Mouse (Mus musculus) midbrain, embryonic 16.5 days (tissue): ENCODE measurements around the gene Rhoa. TPM values are rescaled to one million over a fixed set of nuclear protein-coding genes. Genes with fewer than 3 reads are reported as not detected.

Source experiments
- ATAC-seq: fragments of 200-750 bp; cut with Nextera tagmentation; 2 replicates; pipeline ENCODE4 v1.8.0; 2017; ENCODE audit warnings: moderate TSS enrichment
- H3K27ac ChIP-seq: fragments of 300-500 bp; sonication (generic); 2 replicates; pipeline ENCODE4 v1.5.1; 2014; ENCODE audit warnings: mild to moderate bottlenecking, low read length, mixed read lengths
- H3K27me3 ChIP-seq: fragments of 300-500 bp; sonication (generic); 2 replicates; pipeline ENCODE4 v1.6.1; 2014; ENCODE audit warnings: low read depth, low read length, mixed read lengths; ENCODE audit not compliant: control insufficient read depth, insufficient read depth
- H3K36me3 ChIP-seq: fragments of 300-500 bp; sonication (generic); 2 replicates; pipeline ENCODE4 v1.6.1; 2014; ENCODE audit warnings: mild to moderate bottlenecking, low read length, moderate library complexity, mixed read lengths; ENCODE audit not compliant: control insufficient read depth, insufficient read depth
- H3K4me1 ChIP-seq: fragments of 300-500 bp; sonication (generic); 2 replicates; pipeline ENCODE4 v1.6.1; 2014; ENCODE audit warnings: mild to moderate bottlenecking, low read length, mixed read lengths; ENCODE audit not compliant: control insufficient read depth, insufficient read depth
- H3K4me2 ChIP-seq: fragments of 300-500 bp; sonication (generic); 2 replicates; pipeline ENCODE4 v1.6.1; 2014; ENCODE audit warnings: mild to moderate bottlenecking, low read length, mixed read lengths
- H3K4me3 ChIP-seq: fragments of 300-500 bp; sonication (generic); 2 replicates; pipeline ENCODE4 v1.5.1; 2014; ENCODE audit warnings: low read depth, mild to moderate bottlenecking, low read length, moderate library complexity, mixed read lengths
- H3K9ac ChIP-seq: fragments of 300-500 bp; sonication (generic); 2 replicates; pipeline ENCODE4 v1.6.1; 2014; ENCODE audit warnings: low read depth, low read length, mixed read lengths
- H3K9me3 ChIP-seq: fragments of 300-500 bp; sonication (generic); replicated peaks from 2 replicates; pipeline ENCODE4 v1.6.1; 2014; ENCODE audit warnings: mild to moderate bottlenecking, low read length, mixed read lengths; ENCODE audit not compliant: control insufficient read depth, poor library complexity, severe bottlenecking
- WGBS: fragments of 180-500 bp; shearing (Covaris S2); extraction: QIAGEN DNeasy Blood & Tissue Kit; methylation state at CpG from one replicate; pipeline ENCODE4 v1.1.7; 2014; 5-methylcytosine and 5-hydroxymethylcytosine counted together
- polyA plus RNA-seq: library from polyadenylated mRNA; unstranded; fragments of >200 nt; fragmentation: Nextera tagmentation; extraction: Ambion mirVana; gene quantifications from 2 replicates; pipeline ENCODE4 v1.2.1, GENCODE M21; 2015

Rhoa gene
- polyA plus RNA-seq, 1 experiment from 2014 or later, result 273 TPM

DNA sequence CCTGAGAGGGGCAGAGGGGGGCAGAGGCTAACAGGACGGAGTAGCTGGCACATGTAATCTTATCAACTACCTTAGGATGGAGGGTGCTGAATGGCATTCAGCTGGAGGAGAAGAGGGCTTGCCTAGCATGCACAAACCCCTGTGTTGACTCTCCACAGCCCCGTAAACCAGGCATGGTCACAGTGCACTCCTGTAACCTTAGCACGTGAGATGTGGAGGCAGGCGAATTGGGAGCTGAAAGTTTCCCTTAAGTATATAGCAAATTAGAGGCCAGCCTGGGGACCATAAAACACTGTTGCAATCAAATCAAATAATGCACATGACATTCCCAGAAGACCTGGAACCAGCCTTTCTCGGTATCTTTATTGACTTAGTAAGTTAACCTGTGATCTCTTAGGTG is 72.8 kb downstream of the Rhoa start:
- Histone ChIP-seq H3K27ac (no peak overlapping the region), H3K4me1 (no peaks in the 10 kb centered on the region), H3K4me3 (no peak overlapping the region), H3K27me3 (no peaks in the 10 kb centered on the region), H3K36me3 (peaks cover 49% of the 10 kb centered on the region), H3K9me3 (no peaks in the 10 kb centered on the region), H3K9ac (no peak overlapping the region), H3K4me2 (no peak overlapping the region)
- no peak for ATAC-seq
- WGBS, result 94% methylated on average over 5 of the region's 5 CpGs

DNA sequence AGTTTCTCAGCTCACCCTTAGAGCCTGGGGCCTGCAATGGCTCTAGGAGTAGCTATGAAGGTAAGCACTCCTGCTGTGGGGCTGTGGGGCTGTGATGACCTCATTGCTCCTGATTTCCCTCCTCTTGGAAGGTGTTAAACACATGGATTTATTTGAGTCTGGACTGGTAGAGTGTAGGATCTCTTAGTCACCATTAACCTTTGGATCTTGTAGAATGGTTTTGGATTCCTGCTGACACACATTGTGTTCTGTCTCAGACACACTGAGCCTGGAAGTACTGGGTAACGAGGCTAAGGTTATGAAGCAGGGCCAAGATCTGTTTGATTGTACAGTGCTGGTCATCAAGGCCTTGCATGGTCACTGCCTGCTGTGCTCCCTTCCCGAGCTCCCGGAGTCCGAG is 73.4 kb downstream of the Rhoa start:
- Histone ChIP-seq H3K4me2 (no peak overlapping the region), H3K4me3 (no peak overlapping the region), H3K4me1 (no peaks in the 10 kb centered on the region), H3K9ac (no peak overlapping the region), H3K36me3 (peaks cover 50% of the 10 kb centered on the region), H3K27me3 (no peaks in the 10 kb centered on the region), H3K27ac (no peak overlapping the region), H3K9me3 (no peaks in the 10 kb centered on the region)
- 89% methylated on average over 4 of the region's 4 CpGs for WGBS
- no peak for ATAC-seq

GRCm38 (mm10) chr9:108381382-108381781 is 75.5 kb downstream of the Rhoa start:
- Histone ChIP-seq H3K36me3 (peaks cover 54% of the 10 kb centered on the region), H3K27ac (no peak overlapping the region), H3K4me3 (no peak overlapping the region), H3K27me3 (no peaks in the 10 kb centered on the region), H3K9me3 (no peaks in the 10 kb centered on the region), H3K4me1 (no peaks in the 10 kb centered on the region), H3K4me2 (no peak overlapping the region), H3K9ac (no peak overlapping the region)
- no peak for ATAC-seq
- WGBS, result 98% methylated on average over 9 of the region's 9 CpGs

DNA sequence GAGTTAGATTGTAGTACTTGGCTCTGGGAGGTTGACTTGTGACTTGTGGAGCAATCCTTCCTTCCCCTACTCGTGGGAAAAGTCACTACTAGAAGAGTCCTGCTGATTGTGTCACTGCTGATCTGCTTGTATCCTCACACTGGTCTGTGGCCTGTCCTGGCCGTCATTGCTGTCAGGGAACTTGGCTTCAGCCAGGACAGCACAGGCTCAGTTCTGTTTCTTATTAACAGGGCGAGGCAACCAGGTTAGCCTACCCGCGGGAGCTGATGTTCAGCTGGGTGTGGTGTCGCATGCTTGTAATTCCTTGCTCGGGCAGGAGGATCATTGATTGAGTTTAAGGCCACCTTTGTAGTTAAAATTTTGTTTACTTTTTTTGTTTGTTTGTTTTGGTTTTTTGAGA is 79.1 kb downstream of the Rhoa start:
- ATAC-seq, result no peak
- H3K4me1 ChIP-seq, result no peaks in the 10 kb centered on the region
- no peak overlapping the region for H3K27ac ChIP-seq
- WGBS, result 91% methylated on average over 7 of the region's 7 CpGs
- H3K4me3 ChIP-seq, result no peak overlapping the region
- no peak overlapping the region for H3K4me2 ChIP-seq
- H3K27me3 ChIP-seq, result no peaks in the 10 kb centered on the region
- peaks cover 60% of the 10 kb centered on the region for H3K36me3 ChIP-seq
- no peaks in the 10 kb centered on the region for H3K9me3 ChIP-seq
- no peak overlapping the region for H3K9ac ChIP-seq

- WGBS, result 87% methylated on average over 4 of the region's 4 CpGs
- no peaks in the 10 kb centered on the region for H3K9me3 ChIP-seq
- H3K36me3 ChIP-seq, result peaks cover 56% of the 10 kb centered on the region
- ATAC-seq, result no peak
- H3K4me3 ChIP-seq, result no peak overlapping the region
- no peaks in the 10 kb centered on the region for H3K4me1 ChIP-seq
- no peak overlapping the region for H3K27ac ChIP-seq
- no peak overlapping the region for H3K9ac ChIP-seq
- H3K4me2 ChIP-seq, result no peak overlapping the region
- H3K27me3 ChIP-seq, result no peaks in the 10 kb centered on the region
Measured at GRCm38 (mm10) chr9:108386816-108387215, 80.9 kb downstream of the Rhoa start.

Other genes starting within 250 kb of the Rhoa start
- 0.09 TPM in 1 of 2 replicates, not detected in the other for gene Mst1, start 225.7 kb upstream of the Rhoa start, polyA plus RNA-seq
- gene Rnf123, start 222.8 kb upstream of the Rhoa start, polyA plus RNA-seq, result 53.4 and 53.9 TPM in 2 replicates
- gene Apeh, start 211.5 kb upstream of the Rhoa start, polyA plus RNA-seq, result 46.0 and 50.8 TPM in 2 replicates
- 8.6 and 10.1 TPM in 2 replicates for gene Bsn, start 115.7 kb upstream of the Rhoa start, polyA plus RNA-seq
- gene Dag1, start 42.2 kb upstream of the Rhoa start, polyA plus RNA-seq, result 67.9 and 79.5 TPM in 2 replicates
- gene Nicn1, start 15.7 kb upstream of the Rhoa start, polyA plus RNA-seq, result 149 and 163 TPM in 2 replicates
- 30.2 and 33.6 TPM in 2 replicates for gene Amt, start 9.3 kb upstream of the Rhoa start, polyA plus RNA-seq
- 47.9 and 49.2 TPM in 2 replicates for gene Tcta, start within 50 bp of the Rhoa start, polyA plus RNA-seq
- 434 and 456 TPM in 2 replicates for gene Gpx1, start 32.8 kb downstream of the Rhoa start, polyA plus RNA-seq
- 126 and 142 TPM in 2 replicates for gene Usp4, start 41.7 kb downstream of the Rhoa start, polyA plus RNA-seq
- 2.3 and 2.5 TPM in 2 replicates for gene 1700102P08Rik, start 86.7 kb downstream of the Rhoa start, polyA plus RNA-seq
- gene Ccdc36, start 122.4 kb downstream of the Rhoa start, polyA plus RNA-seq, result 1.7 and 2.6 TPM in 2 replicates
- not detected in 2 replicates for gene BC048562, start 130.4 kb downstream of the Rhoa start, polyA plus RNA-seq
- 65.2 and 69.3 TPM in 2 replicates for gene Ccdc71, start 154.4 kb downstream of the Rhoa start, polyA plus RNA-seq
- gene Klhdc8b, start 155.5 kb downstream of the Rhoa start, polyA plus RNA-seq, result 72.6 and 81.0 TPM in 2 replicates
- gene Lamb2, start 173.6 kb downstream of the Rhoa start, polyA plus RNA-seq, result 18.6 and 19.3 TPM in 2 replicates
- gene Usp19, start 184.5 kb downstream of the Rhoa start, polyA plus RNA-seq, result 68.6 and 71.5 TPM in 2 replicates
- 56.6 and 68.2 TPM in 2 replicates for gene Qars, start 201.6 kb downstream of the Rhoa start, polyA plus RNA-seq
- gene Qrich1, start 210.7 kb downstream of the Rhoa start, polyA plus RNA-seq, result 119 and 132 TPM in 2 replicates